Mouse (Mus musculus): ENCODE results near the gene Galnt18.

The Galnt18 gene

DNA sequence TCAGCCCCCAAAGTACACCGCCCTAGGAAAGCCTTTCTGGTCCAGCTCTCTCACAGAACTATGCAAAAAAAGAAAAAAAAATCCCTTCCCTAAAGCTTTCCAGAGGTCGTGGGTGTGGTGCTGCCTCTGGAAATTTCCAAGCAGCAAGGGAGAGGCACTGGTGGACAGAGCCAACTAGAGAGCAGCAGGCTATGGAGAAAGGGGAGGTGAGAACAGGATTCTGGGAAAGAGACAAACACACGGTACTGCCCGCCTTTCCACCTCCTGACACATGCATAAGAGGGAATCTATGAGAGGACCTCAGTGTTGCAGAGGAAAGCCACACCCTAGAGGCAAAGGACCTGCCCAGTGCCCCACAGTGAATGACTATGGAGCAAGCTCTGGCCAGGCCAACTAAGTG is 60.9 kb downstream of the Galnt18 start:
- in situ Hi-C loops (cut with MboI; ENCODE audit: low sequenced_read_pairs): no loop called here

DNA sequence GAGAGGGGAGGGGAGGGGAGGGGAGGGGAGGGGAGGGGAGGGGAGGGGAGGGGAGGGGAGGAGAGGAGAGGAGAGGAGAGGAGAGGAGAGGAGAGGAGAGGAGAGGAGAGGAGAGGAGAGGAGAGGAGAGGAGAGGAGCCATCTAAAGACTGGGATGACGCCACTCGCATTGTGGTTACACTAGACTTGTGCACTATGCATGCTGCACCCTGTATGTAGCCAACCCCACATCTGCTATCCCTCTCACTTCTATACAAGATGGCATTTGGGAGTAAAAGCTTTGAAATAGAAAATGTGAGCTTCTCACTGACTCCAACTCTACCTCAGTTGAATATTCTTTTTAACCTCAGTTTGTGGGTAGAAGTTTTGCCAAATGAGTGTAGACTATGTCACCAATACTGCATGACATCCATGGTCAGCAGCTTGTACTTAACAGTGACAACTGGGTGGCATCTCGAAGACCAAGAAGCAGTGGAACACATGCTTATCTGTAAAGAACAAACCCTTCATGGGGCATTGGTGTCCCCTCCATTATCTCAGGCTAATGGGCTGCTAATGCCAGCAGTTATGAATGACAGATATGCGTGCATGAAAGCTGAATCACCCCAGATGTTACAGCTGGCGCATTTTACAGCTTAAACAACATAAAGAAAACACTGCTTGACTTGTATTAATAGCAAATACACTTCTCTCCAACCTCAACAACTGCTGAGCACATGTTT is 65.0 kb downstream of the Galnt18 start:
- in situ Hi-C loops (cut with MboI; ENCODE audit: low sequenced_read_pairs): no loop called here

DNA sequence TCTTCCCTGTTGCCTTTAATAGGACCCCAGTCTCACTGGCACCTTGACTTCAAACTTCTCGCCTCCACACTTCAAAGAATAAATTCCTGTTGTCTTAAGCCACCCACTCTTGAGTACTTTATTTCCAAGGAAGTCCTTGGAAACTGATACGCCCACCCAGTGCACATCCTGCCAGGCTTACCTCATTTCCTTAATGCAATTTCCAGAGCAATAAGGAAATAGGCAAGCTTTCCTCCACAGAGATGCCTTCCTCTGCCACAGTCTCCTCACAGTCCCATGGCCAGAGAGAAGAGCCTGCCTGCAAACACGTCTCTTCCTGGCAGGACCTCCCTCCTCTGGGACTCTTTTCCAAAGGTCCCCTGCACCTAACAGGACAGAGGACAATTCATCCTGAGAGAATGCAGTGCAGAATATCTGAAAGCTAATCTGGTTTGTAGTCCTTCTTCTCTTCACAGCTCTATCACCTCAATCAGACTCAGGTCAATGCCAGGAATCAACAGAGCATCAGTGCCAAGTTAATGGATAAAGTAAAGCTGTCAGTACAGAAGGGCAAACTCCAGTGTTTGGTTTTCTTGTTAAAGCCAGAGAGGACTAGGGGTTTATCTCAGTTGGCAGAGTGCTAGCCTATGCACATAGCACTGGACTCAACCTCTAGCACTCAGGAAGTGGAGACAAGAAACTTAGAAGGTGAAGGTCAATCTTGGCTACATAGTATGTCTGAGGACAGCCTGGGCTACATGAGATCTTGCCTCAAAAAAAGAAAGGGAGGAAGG is 65.8 kb downstream of the Galnt18 start:
- in situ Hi-C loops (cut with MboI; ENCODE audit: low sequenced_read_pairs): no loop called here

DNA sequence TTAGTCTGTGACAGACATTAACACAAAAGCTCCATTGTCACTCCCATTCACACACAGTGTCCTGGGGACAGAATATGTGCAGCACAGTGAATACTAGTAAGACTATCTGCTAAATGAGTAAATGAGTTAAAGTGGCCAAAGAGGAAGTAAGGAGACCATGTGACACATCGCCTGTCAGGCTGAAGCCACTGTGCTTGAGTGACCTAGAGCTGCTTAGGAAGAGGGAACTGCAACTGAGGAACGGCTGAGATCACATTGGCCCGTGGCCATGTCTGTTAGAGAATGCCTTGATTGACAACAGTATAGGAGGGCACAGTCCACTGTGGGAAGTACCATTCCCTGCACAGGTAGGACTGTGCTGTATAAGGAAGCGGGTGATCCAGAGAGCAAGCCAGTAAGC is 67.0 kb downstream of the Galnt18 start:
- in situ Hi-C loops (cut with MboI; ENCODE audit: low sequenced_read_pairs): no loop called here

DNA sequence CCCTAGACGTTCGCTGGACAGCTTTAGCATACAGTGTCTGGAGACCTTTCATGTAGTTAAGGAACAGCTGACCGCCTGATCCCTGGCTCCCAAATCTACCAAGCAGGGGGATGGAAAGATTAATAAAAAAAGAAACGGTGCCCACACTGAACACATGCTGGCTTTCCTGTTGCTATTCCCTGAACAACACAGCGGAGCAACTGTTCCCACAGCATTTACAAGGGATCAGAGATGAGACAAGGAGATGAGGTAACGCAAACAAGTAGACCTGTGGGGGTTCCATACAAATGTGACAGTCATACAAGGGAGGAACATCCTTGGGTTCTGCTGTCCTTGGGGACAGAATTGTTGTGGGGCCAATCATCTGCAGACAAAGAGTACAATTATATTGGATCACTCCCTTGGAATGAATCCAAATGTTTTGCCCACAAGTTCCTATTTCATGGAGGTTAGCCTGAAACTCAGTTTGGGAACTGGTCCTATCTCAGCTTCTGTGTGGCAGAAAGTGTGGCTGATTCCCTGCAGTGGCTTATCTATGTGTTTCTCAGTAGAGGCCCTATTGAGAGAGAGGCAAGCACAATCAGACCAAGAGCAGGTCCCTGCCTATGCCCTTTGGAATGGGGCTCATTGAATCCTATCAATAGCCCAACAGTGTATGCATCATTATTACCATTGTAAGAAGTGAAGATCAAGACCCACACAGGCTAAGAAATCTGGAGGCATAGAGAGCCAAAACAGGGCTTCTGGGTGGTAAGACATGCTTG is 68.5 kb downstream of the Galnt18 start:
- in situ Hi-C loops (cut with MboI; ENCODE audit: low sequenced_read_pairs): no loop called here

DNA sequence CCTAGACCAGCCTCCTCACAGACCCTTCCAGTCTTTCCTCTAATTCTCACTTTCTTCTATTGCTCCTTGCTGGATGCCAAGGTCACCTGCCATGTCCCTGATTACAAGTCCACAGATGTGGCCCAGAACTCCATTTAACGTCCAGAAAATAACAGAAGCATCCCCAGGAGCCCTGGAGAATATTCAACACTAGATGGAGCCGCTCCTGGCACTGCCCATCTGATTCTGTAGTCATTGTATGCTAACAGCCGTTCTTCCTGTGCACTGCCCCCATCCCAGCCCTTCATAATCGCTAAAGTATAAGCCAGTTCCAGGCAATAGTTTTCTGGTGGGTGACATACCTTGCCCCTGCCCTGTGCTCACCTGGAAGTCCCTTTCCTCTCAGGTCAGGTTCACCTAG is 69.5 kb downstream of the Galnt18 start:
- in situ Hi-C loops (cut with MboI; ENCODE audit: low sequenced_read_pairs): no loop called here

DNA sequence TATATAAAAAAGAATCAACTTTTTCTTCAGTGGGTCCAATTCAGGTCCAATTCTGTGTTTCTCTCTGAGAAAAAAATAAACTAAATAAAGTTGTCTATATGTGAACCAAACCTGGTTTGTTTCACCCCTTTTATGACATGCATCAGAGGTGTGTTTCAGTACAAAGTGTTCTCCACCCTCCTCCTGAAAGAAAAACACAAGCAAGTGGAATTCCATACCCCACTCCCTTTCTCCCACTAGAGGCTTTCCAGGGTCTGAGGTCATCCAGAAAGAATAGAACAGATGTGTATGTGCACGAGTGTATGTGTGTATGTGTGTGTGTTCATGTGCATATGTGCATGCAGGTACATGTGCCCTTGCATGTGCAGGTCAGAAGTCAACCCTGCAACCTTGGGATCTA is 71.2 kb downstream of the Galnt18 start:
- in situ Hi-C loops (cut with MboI; ENCODE audit: low sequenced_read_pairs): no loop called here

DNA sequence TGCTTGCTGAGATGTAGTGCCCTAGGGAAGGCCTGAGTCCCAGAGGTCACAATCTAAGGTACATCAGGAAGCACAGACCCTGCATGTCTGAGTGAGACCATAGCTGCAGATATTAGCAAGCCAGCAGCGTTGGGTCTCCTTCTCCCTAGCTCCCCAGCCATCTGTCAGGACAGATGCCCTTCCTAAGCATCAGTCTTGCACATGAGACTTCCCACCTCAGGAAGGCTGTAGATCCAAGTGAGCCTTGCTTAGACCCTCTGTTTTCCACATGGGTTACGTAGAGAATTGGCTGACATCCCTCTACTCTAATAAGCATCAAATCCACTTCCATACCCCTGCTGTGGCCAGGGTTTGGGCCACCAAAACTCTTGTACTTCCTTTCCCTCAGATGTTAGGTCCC is 76.8 kb downstream of the Galnt18 start:
- in situ Hi-C loops (cut with MboI; ENCODE audit: low sequenced_read_pairs): no loop called here

DNA sequence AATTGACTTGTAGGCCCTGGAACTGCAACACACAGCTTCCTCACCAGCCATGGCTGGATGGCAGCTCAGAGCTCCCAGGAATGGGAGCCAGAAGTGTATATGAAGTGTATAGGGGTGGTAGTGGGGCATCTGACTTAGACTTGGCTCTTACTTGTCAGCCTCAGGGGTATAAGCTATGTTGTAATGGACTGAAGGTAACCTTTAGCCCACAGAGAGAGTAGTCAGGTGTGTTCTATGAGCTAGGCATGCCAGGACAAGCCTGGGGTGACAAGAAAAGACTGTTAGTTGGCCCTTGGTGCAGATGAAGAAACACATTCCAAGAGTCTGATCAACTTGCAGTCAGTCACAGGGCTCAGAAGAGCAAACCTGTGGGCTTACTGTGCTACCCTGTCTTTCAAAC is 78.0 kb downstream of the Galnt18 start:
- in situ Hi-C loops (cut with MboI; ENCODE audit: low sequenced_read_pairs): no loop called here

DNA sequence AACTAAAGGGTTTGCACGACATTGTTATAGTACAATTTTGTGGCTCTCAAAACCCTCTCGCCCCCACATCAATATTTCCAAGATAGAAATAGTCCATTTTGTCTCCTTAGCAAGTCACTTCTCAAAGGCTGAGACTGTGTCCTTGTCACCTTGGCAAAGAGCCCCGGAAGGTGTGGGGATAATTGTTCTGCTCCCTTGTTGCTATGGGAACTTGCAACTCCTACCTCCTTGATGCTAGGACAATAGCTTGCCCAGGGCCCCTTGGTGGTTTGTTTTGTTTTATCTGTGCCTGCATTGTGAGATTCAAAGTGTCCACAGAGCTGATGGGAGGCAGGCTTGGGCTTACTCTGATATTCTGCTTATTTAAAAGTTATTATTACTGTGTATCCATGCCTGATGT is 80.3 kb downstream of the Galnt18 start:
- in situ Hi-C loops (cut with MboI; ENCODE audit: low sequenced_read_pairs): no loop called here

DNA sequence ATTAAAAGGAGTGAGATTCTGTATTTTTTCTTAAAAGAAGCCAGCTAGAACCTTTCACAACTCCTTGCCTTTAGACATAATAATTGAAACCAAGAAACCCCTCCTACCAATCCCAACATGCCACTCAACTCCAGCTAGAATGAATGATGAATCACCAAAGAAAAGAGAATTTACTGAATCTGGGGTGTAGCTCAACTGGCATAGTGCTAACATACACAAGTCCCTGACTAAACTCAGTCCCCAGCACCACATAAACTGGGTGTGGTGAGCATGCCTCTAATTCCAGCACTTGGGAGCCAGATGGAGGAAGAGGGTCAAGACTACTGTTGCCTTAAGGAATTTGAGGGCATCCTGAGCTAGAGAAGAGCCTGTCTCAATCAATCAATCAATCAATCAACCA is 83.6 kb downstream of the Galnt18 start:
- in situ Hi-C loops (cut with MboI; ENCODE audit: low sequenced_read_pairs): no loop called here

DNA sequence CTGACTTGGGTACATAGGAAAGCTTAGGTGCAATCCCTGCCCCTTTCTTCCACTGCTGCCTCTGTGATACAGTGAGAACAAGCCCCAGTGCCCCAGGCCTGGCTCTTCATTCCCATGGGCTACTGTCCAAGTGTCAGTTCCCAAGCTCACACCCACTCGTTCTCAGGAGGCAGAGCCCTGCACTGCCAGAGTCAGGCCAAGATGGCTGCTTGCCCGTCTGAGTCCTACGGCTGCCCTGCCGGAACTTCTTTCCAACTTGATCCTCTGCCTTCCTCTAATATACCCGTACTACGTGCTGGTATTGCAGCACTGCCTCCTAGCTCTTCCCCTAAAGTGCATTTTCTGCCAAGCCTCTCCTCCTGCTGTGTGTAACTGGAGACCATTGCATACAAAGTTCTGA is 85.5 kb downstream of the Galnt18 start:
- in situ Hi-C loops (cut with MboI; ENCODE audit: low sequenced_read_pairs): no loop called here

DNA sequence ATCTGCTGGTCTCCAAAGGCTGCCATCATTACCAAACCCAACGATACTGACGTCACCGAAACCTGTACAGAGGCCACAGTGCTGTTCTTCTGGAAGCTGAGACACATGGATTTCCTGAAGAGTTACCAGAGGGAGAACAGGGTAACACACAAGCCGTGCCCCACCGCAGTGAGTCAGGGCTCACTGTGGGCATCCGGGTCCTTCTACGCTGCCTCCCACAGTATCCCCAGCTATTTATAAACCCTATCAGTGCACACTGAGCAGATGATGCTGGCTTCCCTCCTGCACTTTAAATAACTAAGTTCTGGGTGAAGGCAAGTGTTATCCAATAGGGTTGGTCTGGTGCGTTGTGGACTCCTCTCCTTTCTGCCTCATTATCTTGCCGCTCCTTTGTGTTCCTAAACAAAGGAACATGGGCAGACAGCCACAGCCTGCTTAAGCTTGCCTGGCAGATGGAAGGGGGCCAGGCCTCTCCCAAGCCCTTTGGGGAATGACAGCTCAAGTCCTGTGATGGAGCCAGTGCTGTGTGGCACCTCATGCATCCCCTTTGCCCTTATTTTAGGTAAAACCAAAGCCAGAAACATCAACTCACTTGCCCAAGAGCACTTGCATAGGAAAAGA is 87.0 kb downstream of the Galnt18 start:
- in situ Hi-C loops (cut with MboI; ENCODE audit: low sequenced_read_pairs): no loop called here

DNA sequence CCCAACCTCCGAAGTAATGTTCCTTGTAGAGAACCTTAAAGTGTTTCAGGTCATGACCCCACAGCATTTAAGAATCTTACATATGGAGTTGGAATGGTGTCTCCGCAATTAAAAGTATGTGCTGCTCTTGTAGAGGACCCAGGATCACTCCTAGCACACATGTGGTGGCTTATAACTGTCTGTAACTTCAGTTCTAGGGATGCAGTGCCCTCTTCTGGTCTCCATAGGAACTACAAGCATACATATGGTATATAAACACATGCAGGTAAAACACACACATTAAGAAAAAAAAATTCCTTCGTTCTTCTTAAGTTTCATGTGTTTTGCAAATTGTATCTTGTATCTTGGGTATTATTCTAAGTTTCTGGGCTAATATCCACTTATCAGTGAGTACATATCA is 99.7 kb downstream of the Galnt18 start:
- in situ Hi-C loops (cut with MboI; ENCODE audit: low sequenced_read_pairs): no loop called here

DNA sequence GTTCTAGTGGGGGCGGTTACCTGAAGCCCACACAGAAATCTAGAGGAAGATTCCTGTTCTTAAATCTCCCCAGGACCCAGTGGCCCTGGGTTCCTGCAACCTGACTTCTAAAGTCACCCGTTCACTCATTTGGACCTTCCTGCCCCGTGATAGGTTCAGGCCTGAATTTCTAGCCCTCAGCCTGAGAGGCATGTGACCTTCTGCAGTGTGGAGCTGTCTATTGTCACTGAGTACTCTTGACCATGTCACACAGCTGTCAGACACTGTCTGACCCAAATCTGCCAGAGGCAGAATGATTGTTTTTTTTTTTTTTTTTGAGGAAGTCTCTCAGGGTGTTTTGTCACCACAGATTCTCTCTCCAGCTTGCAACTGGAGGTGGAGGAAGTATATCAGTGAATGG is 103.3 kb downstream of the Galnt18 start:
- in situ Hi-C loops (cut with MboI; ENCODE audit: low sequenced_read_pairs): no loop called here

DNA sequence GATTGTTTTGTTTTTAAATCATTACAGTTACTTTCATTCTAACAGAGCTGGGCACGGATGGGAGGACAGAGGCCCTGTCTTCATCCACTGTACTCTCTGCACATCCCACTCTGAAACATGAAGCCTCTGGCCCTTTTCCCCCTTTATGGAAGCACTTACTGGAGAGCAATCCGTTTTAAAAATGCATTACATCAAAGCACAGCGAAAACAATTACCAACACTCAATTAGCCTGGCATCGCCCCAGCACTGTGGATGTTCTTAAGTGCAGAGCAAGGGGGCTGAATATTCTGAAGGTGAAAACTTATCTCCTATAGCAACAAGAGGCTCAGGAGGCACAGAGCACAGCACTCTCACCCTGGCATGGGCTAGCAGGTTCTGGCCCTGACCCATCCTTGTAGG is 107.3 kb downstream of the Galnt18 start:
- in situ Hi-C loops (cut with MboI; ENCODE audit: low sequenced_read_pairs): no loop called here

DNA sequence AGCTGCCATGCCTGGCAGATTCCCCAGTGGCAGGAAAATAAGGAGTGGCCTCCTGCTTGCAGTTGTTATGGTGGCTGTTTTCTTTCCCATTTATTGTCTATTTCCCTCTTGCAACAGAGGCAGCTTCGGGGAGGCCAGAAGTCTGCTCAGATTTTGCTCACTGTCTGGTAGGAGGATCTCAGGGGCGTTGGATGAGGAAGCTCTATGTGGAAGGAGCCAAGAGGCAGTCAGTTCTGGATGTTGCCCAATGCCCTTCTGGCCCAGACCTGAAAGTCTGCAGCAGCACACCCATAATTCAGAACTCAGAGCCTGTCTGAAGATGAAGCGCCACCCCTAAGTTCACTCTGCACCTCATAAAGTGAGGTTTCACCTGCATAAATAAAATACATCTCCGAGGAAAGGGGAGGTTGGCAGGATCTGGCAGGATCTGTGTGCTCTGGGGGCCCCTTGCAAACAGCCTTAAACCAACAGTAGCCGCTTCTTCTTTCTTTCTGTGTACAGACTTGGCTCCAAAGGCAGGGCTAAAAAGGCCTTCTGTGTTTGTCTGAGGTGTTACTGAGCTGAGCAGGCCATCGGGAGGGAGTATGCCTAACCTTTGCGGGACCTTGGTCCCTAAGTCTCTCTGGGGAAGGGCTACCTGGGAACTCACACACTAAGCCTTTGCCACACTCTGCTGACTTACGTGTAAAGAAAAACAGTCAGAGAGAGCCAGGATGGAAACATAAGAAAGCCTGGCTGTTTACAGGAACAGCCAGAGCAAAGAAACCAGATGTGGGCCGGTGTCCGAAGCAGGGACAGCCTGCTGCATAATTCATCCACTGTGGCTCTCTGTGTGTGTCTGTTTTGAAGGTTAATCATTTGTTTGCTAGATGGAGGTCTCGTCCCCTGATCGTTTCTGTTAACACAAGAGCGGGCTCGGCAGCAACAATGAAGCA is 116.4 kb downstream of the Galnt18 start:
- in situ Hi-C loops (cut with MboI; ENCODE audit: low sequenced_read_pairs): no loop called here

DNA sequence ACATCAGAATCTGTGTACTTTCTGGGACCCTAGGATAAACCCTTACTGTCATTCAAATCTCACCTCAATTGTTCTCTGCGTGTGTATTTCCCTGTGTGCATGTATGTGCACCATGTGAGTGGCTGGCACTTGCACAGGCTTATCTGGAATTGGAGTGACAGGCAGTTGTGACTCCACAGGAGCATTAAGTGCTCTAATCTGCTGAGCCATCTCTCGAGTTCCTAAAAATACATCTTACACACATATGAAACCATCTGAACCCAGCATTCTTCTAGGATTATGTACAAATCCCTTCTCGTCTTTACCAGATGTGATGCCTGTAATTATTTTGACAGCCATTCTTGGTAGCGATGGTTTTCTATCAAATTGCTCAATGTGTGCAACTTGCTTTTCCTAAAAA is 121.2 kb downstream of the Galnt18 start:
- in situ Hi-C loops (cut with MboI; ENCODE audit: low sequenced_read_pairs): no loop called here

DNA sequence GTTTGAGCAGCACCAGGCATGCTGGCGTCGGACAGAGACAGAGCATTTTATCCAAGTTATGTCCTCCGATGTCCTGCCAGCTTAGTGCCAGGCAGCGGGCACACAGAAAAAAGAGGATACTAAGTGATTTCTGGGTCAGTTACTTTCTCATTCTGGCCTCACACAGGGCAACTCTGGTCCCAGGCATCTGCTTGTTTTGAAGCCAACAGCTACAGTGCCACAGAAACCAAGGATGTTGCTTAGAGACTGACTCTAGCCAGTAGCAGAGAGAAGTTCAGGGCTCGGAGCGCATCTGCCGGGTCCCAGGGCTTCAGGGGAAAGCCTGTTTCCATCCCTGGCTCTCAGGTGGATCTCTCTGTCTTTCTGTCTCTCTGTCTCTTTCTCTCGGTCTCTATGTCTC is 124.8 kb downstream of the Galnt18 start:
- in situ Hi-C loops (cut with MboI; ENCODE audit: low sequenced_read_pairs): no loop called here

DNA sequence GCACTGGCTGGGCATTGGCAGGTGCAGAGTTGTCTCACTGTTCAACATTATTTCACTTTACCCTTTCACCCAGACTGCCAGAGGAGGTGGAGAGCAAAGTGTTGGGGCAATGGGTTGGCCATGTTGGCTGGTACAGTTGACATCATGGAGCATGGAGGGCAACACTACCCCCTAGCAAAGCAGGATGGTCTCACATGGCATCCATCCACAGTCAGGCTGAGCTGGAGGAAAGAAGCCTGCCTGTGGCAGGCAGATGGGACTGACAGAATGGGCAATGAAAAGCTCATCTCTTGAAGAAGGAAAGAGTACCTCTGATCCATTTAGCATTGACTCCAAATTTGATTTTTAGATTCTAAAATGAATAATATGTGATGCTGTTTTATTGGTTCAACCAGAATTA is 125.3 kb downstream of the Galnt18 start:
- in situ Hi-C loops (cut with MboI; ENCODE audit: low sequenced_read_pairs): no loop called here
